Mouse (Mus musculus) right cerebral cortex, adult 18-20 months (tissue): ENCODE measurements around the gene U90926.
A peak's percentile ranks its signal among the peaks of the same experiment; 100 is the strongest.

Source experiments
- DNase-seq: peaks from one replicate; pipeline ENCODE4 v3.0.0; 2022; ENCODE audit warnings: mixed read lengths

Gene U90926

GRCm38 (mm10) chr5:92215308-92215707, at the start of gene U90926:
Gene U90926, minus strand, starts transcription at chr5:92215408.
- DNase-seq = no peak

- DNase-seq = peak; percentile 79
These were observed 48.7 kb upstream of the U90926 start for GRCm38 (mm10) chr5:92263761-92264359.

GRCm38 (mm10) chr5:92262646-92263045, 47.4 kb upstream of the U90926 start:
- DNase-seq = no peak

- DNase-seq = no peak
These were observed 41.0 kb upstream of the U90926 start, which contains the start of gene Ppef2 for GRCm38 (mm10) chr5:92256218-92256617. Gene Ppef2, minus strand, starts transcription at chr5:92256278.

DNA sequence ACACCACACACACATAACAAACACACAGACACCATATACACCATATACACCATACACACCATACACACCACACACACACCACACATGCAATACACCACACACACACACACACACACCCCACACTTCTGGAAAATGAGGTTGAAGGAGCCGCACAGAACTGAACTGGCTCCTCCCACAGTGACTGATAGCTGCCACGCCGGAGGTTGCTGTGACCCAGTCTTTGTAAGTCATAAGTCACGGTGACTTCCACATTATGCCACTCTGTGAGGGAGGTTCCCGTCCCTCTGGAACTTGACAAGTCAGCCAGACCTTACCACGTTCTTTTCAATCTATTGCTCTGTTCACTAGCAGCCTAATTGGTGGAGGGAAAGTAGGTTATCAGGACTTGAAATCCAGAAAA, 39.3 kb upstream of the U90926 start:
- DNase-seq = no peak

DNA sequence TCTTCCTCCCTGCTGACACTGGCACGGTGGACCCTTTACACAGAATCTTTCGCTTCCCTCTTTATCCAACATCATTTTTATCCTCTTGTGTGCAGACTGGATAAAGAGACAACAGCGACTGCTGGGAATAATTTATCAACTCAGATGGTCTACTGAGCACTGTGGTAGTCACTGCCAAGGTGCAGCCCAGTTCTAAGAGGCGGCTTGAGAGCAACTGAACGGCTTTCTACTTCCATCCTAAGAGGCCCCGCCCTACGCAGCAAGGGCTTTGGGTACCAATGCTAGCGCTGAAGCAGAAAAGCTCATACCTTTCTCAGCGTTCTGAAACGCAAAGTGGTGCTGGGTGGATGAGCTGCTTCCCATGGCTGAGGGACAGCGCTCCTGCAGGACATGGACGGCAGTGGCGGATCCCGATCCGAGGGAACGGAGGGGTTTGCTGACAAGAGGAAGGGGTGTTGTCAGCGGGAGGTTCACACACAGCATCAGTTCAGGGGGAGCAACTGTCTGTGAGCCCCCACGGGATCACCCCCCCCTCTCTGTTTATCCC, 37.7 kb upstream of the U90926 start:
- DNase-seq = peak; percentile 35

DNA sequence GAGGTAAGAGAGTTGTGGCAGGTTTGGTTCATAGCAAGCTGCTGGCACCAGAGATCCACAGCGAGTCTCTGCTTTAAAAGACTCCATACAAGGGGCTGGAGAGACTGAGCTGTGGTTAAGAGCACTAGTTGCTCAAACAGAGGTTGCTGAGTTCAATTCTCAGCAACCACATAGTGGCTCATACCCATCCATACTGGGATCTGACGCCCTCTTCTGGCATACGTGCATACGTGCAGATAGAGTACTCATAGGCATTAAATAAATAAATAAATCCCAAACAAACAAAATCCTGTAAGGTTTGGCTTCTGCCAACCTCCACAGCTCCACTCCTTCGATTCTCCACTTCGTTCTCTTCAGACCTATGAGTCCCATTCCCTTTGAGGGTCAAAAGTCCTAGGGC, 36.8 kb upstream of the U90926 start:
- no peak for DNase-seq

GRCm38 (mm10) chr5:92248614-92249013, 33.4 kb upstream of the U90926 start:
- no peak for DNase-seq

- no peak for DNase-seq
These were observed 30.3 kb upstream of the U90926 start for GRCm38 (mm10) chr5:92245483-92245882.

- DNase-seq = no peak
These were observed 29.7 kb upstream of the U90926 start for GRCm38 (mm10) chr5:92244900-92245299.

GRCm38 (mm10) chr5:92240769-92241168, 25.6 kb upstream of the U90926 start:
- no peak for DNase-seq

DNA sequence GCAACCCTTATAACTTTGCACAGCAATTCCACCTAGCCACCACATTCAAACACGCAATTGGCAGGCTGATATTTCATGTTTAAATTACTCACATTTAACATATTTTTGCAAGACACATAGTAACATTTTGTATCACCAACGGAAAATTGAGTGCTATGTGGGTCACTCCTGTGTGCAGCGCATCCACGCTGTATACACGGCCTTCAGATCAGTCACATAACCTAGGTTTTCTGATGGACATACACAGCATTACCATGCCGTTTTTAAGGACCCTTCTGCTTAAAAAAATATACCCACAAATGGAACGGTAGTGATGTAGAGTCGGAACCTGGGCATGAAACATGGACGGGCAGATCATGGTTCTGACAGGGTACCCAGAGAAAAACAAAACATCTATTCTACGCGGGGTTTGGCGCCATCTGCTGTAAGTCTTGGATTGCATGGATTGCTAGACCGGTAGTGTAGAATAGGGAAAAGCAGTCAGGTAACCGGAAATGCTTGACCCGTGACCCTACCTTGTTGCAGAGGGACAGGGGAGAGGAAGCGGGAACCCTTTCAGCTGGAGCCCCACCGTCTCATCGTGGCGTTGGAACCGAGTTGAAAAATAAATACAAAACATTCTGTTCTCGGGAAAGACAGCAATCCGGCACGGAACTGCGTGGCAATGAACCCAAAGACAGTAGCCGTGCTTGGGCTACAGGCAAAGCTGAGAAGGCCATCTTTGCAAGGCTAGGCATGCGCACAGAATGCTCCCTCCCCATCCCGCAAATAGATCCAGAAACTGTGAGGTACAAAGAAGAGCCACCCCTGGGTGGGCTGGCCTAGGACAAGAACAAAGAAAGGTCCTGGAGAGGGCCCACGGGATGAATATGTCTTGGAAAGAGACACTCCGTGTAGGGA, 24.4 kb upstream of the U90926 start:
- DNase-seq = peak; percentile 84

DNA sequence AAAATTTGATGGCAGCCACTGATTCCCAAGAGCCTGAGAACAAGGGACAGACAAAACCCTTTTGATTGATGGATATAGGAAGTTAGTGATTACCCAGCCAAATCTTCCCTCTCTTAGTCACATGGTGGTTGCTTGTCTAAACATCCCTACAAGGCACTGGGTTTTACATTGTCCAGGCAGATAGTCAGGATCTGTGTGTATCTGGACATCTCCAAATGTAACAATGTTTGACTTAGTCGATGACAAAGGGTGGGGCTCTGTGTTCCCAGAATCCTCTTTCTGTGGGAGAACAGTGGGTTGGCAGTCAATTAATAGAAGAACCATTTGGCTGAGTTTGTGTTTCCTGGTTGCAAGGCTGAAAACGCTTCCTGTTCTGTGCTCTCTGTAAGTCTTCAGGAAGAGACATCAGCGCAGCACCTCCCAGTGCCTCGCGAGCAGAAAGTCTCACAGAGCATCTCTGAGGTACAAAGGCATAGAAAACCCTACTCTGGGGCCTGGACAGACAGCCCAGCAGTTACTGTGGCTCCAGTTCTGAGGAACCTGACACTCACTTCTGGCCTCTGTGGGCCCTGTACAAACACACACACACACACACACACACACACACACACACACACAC, 19.8 kb upstream of the U90926 start:
- no peak for DNase-seq

GRCm38 (mm10) chr5:92233366-92233765, 18.2 kb upstream of the U90926 start:
- no peak for DNase-seq

DNA sequence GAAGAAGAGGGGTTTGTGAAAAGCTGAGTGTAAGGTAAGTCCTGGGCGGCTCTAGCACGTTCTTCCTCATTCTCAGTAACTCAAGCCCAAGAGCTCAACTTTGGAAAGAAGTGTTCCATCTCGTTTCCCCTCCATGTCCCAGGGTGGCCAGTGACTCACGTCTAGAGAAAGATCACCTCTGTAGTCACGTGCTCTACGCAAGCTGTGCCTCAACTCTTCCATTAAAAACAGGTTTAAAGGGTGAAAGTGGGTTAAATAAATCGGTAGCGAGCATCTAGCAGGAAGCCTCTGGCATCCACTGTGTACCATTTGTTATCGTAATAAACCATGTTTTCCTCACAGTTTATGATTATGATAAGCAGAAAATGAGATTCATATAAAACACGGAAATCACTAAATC, 16.6 kb upstream of the U90926 start:
- DNase-seq = no peak

DNA sequence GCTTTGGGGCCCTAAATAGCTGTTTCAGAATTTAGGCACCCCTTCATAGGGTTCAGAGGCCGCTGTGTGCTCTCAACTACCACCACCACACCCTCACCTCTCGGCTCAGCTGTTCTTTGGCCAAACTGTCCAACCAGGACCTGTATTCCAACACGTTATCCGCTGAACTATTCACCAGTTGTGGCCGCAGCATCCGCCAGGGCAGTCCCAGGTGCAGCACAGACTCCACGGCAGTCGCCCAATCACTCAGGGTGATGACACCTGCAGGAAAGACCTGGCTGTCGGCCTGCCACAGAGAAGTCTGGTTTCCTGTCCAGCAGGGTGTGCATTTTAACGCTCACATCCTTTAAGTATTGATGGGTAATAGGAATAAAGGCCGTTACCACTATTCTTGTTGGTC, 15.1 kb upstream of the U90926 start:
- DNase-seq = no peak

GRCm38 (mm10) chr5:92229514-92229913, 14.3 kb upstream of the U90926 start:
- DNase-seq = no peak

DNA sequence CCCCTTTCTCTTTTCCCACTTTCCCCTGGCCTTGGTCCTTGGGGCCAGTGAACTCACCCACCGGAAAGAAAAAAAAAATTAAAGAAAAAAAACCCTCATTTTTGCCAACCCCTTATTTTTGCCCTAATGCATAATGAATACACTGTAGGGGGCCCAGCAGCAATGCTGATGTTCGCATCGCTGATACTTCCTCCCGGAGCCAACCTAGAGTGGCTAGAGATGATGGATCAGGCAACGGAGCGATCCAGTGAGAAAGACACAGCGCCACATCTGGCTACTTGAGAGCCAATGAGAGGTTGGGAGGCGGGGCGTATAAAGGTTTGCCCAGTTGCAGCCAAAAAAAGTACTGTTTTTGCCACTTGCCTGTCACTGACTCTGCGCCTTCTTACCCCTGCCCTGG, 13.6 kb upstream of the U90926 start:
- DNase-seq = no peak

DNA sequence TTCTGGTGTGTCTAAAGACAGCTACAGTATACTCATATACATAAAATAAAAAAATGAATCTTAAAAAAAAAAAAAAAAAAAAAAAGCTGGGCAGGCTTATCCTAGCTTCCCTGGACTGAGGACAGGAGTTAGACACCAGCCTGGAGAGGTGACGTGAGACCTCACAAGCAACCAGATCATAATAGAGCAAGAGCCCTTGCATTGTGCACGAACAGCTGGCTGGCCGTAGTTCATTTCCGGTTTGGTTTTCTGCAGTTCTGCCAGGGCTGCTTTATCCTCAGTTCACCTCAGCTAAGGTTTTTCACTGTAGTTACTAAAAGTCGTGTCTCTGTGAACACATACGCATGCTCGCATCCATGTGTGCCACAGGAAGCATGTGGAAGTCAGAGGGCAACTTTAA, 12.6 kb upstream of the U90926 start:
- DNase-seq = no peak

DNA sequence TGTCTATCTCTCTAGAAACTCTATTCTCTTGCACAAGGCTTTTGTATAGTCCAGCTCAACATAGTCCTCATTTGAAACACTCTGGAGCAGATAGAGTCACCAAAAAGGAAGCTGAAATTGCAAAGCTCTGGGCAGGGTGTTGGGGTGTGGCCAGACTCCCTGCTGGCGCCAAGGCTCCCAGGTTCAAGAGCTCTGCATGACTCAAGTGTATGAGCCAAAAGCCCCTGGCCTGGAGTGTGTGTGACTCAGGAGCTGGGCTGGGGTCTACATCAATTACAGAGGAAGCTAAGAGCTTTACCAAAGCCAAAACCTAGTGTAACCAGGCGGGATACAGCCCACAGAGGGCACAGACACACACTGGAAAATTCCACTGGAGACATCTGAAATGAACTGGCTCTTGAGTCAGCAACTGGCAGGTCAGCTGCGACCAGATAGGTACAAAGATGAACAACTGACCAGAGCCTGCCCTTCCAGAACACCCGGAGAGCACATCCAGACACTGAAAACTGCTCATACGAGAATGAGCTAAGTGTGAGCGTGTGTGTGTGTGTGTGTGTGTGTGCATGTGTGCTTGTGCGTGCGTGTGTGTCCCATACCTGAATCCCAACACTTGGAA, 5.2 kb upstream of the U90926 start:
- no peak for DNase-seq

DNA sequence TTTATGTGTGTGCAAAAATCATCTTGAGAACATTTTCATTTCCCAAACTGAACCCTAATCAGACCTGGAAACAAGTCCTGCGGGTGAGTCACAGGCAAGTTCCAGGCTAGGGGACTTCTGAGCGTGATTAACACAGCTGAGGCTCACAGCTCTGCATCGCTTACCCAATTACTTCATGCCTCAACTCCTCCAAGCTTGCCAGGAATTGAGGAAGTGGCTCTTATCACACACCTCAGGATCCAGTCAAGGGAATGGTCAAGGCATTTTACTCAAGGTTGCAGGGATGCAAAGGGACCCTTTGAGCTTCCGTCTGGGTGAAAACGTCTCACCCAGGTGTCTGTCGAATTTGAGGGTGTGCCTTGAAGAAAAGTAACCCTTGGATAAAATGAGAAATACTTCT, 4.6 kb upstream of the U90926 start:
- DNase-seq = no peak

DNA sequence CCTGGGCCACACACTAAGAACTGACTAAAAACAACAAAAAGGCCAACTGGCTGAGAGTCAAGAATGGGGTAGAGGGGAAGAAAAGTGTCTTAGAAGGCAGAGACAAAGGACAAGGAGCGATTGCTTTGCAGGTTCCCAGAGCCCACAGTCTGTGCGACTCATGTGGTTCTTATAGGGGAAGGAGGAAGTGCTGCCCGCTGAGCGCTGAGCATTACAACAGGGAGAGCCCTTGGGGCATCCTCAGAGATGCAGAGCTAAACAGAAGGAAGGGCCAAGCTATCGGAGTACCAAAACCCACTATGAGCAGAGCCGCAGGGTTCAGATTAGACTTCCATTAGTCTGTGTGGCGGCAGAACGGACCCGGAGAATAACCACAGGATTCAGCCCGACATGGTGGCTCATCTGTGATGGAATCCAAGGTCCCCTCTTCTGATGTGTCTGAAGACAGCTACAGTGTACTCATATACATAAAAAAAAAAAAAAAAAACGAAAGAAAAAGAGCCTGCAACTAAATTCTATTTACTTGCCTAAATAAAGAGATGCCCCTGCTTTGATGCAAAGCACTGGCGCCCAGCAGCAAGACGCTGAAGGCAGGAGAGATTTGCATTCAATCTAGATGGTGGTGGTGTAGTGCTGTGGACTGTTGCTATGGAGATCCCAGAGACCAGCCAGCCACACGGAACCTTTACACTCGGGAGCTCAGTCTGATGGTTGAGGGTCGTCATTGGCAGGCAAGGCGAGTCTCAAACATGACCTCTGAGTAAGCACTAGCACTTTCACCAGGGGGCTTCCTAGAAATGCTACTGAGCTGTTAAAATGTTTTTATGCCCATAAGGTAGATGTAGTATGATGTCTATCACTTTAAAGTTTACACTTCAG, 3.9 kb upstream of the U90926 start:
- no peak for DNase-seq
